Mouse (Mus musculus): ENCODE measurements around the gene Hddc3. TPM values are rescaled to one million over a fixed set of nuclear protein-coding genes. Genes with fewer than 3 reads are reported as not detected.
"Not testable (repeated sequence)": the region's sequence is repeated elsewhere in the genome, so short reads cannot be mapped to it uniquely, and the experiment has no call there.

Gene Hddc3
- polyA plus RNA-seq, 1 experiment from 2014 or later, result 26.7 TPM

GRCm38 (mm10) chr7:80379531-80379930, 36.6 kb downstream of the Hddc3 start:
- Histone ChIP-seq H3K36me3 (ENCODE audit: control insufficient read depth, insufficient read depth, low read length) (no peaks in the 10 kb centered on the region), H3K4me3 (ENCODE audit: low read length) (no peak overlapping the region), H3K27ac (ENCODE audit: low read depth, low read length) (no peak overlapping the region), H3K9ac (ENCODE audit: low read depth, low read length) (no peak overlapping the region), H3K9me3 (ENCODE audit: control insufficient read depth, low read length) (no peaks in the 10 kb centered on the region), H3K27me3 (replicated peaks; ENCODE audit: control insufficient read depth, insufficient read depth, low read length) (no peaks in the 10 kb centered on the region), H3K4me1 (ENCODE audit: control insufficient read depth, insufficient read depth, low read depth, low read length) (peaks cover 2% of the 10 kb centered on the region; the same call in 1 of the 2 replicates), H3K4me2 (ENCODE audit: low read length) (no peak overlapping the region)
- 58% methylated on average over 13 of the region's 13 CpGs for WGBS
- ATAC-seq, result no peak

- Histone ChIP-seq H3K27me3 (replicated peaks; ENCODE audit: control insufficient read depth, insufficient read depth, low read length) (no peaks in the 10 kb centered on the region; the same call in 1 of the 2 replicates), H3K4me3 (ENCODE audit: low read length) (no peak overlapping the region), H3K4me1 (ENCODE audit: control insufficient read depth, insufficient read depth, low read depth, low read length) (no peaks in the 10 kb centered on the region), H3K9me3 (ENCODE audit: control insufficient read depth, low read length) (no peaks in the 10 kb centered on the region), H3K4me2 (ENCODE audit: low read length) (no peak overlapping the region), H3K27ac (ENCODE audit: low read depth, low read length) (no peak overlapping the region), H3K9ac (ENCODE audit: low read depth, low read length) (no peak overlapping the region), H3K36me3 (ENCODE audit: control insufficient read depth, insufficient read depth, low read length) (no peaks in the 10 kb centered on the region)
- no peak for ATAC-seq
- 60% methylated on average over 11 of the region's 11 CpGs for WGBS
These were observed 40.0 kb downstream of the Hddc3 start for GRCm38 (mm10) chr7:80382919-80383318.

GRCm38 (mm10) chr7:80386235-80386930, 43.5 kb downstream of the Hddc3 start:
- H3K4me3 ChIP-seq (ENCODE audit: low read length), result no peak overlapping the region
- peaks cover 17% of the 10 kb centered on the region for H3K36me3 ChIP-seq (ENCODE audit: control insufficient read depth, insufficient read depth, low read length)

GRCm38 (mm10) chr7:80387033-80387632, 44.2 kb downstream of the Hddc3 start:
- no peak overlapping the region for H3K27ac ChIP-seq (ENCODE audit: low read depth, low read length)
- peak overlapping the region; percentile 8 for H3K4me2 ChIP-seq (ENCODE audit: low read length)
- peaks cover 21% of the 10 kb centered on the region for H3K36me3 ChIP-seq (ENCODE audit: control insufficient read depth, insufficient read depth, low read length)
- H3K9ac ChIP-seq (ENCODE audit: low read depth, low read length), result peak overlapping the region; percentile 11
- no peak for ATAC-seq
- WGBS, result 22% methylated on average over 17 of the region's 17 CpGs
- no peaks in the 10 kb centered on the region; the same call in 1 of the 2 replicates for H3K27me3 ChIP-seq (replicated peaks; ENCODE audit: control insufficient read depth, insufficient read depth, low read length)
- peak overlapping the region; percentile 13 for H3K4me3 ChIP-seq (ENCODE audit: low read length)
- no peaks in the 10 kb centered on the region for H3K9me3 ChIP-seq (ENCODE audit: control insufficient read depth, low read length)
- H3K4me1 ChIP-seq (ENCODE audit: control insufficient read depth, insufficient read depth, low read depth, low read length), result 0 out of 2 replicates have a peak, but pooled peaks cover 3% of the 10 kb centered on the region

More at GRCm38 (mm10) chr7:80386235-80386930, 43.5 kb downstream of the Hddc3 start:
- no peak overlapping the region for H3K27ac ChIP-seq (ENCODE audit: low read depth, low read length)
- 43% methylated on average over 18 of the region's 18 CpGs for WGBS
- ATAC-seq, result peak; percentile 76
- peak overlapping the region; percentile 27; the same call in 1 of the 2 replicates for H3K9ac ChIP-seq (ENCODE audit: low read depth, low read length)
- no peaks in the 10 kb centered on the region; the same call in 1 of the 2 replicates for H3K27me3 ChIP-seq (replicated peaks; ENCODE audit: control insufficient read depth, insufficient read depth, low read length)
- no peaks in the 10 kb centered on the region for H3K9me3 ChIP-seq (ENCODE audit: control insufficient read depth, low read length)
- H3K4me2 ChIP-seq (ENCODE audit: low read length), result peak overlapping the region; percentile 8; the same call in 1 of the 2 replicates
- 0 out of 2 replicates have a peak, but pooled peaks cover 3% of the 10 kb centered on the region for H3K4me1 ChIP-seq (ENCODE audit: control insufficient read depth, insufficient read depth, low read depth, low read length)

- Histone ChIP-seq H3K36me3 (ENCODE audit: control insufficient read depth, insufficient read depth, low read length) (peaks cover 29% of the 10 kb centered on the region), H3K4me1 (ENCODE audit: control insufficient read depth, insufficient read depth, low read depth, low read length) (0 out of 2 replicates have a peak, but pooled peaks cover 3% of the 10 kb centered on the region), H3K4me2 (ENCODE audit: low read length) (peak within 1 kb of the TSS; percentile 8), H3K9ac (ENCODE audit: low read depth, low read length) (peak within 1 kb of the TSS; percentile 13), H3K9me3 (ENCODE audit: control insufficient read depth, low read length) (no peaks in the 10 kb centered on the region), H3K4me3 (ENCODE audit: low read length) (peak within 1 kb of the TSS; percentile 13), H3K27me3 (replicated peaks; ENCODE audit: control insufficient read depth, insufficient read depth, low read length) (no peaks in the 10 kb centered on the region; the same call in 1 of the 2 replicates), H3K27ac (ENCODE audit: low read depth, low read length) (peak within 1 kb of the TSS; percentile 18; the same call in 1 of the 2 replicates)
- ATAC-seq, result no peak; the same call in 1 of the 2 replicates
- WGBS, result 11% methylated on average over 32 of the region's 33 CpGs
These were observed 45.0 kb downstream of the Hddc3 start, which contains the start of gene Fes for GRCm38 (mm10) chr7:80387633-80388543. Gene Fes, minus strand, starts transcription at chr7:80387946.

- no peak overlapping the region for H3K4me2 ChIP-seq (ENCODE audit: low read length)
- H3K4me1 ChIP-seq (ENCODE audit: control insufficient read depth, insufficient read depth, low read depth, low read length), result 0 out of 2 replicates have a peak, but pooled peaks cover 3% of the 10 kb centered on the region
- H3K36me3 ChIP-seq (ENCODE audit: control insufficient read depth, insufficient read depth, low read length), result peaks cover 53% of the 10 kb centered on the region
- ATAC-seq, result no peak
- H3K27me3 ChIP-seq (replicated peaks; ENCODE audit: control insufficient read depth, insufficient read depth, low read length), result no peaks in the 10 kb centered on the region
- H3K9me3 ChIP-seq (ENCODE audit: control insufficient read depth, low read length), result no peaks in the 10 kb centered on the region
- no peak overlapping the region for H3K9ac ChIP-seq (ENCODE audit: low read depth, low read length)
- no peak overlapping the region for H3K27ac ChIP-seq (ENCODE audit: low read depth, low read length)
- H3K4me3 ChIP-seq (ENCODE audit: low read length), result no peak overlapping the region
- 93% methylated on average over 14 of the region's 15 CpGs for WGBS
These were observed 49.2 kb downstream of the Hddc3 start for GRCm38 (mm10) chr7:80392119-80392518.

- H3K36me3 ChIP-seq (ENCODE audit: control insufficient read depth, insufficient read depth, low read length), result peaks cover 53% of the 10 kb centered on the region
- H3K27ac ChIP-seq (ENCODE audit: low read depth, low read length), result no peak overlapping the region
- no peaks in the 10 kb centered on the region for H3K27me3 ChIP-seq (replicated peaks; ENCODE audit: control insufficient read depth, insufficient read depth, low read length)
- H3K9ac ChIP-seq (ENCODE audit: low read depth, low read length), result no peak overlapping the region
- 91% methylated on average over 4 of the region's 4 CpGs for WGBS
- no peaks in the 10 kb centered on the region for H3K9me3 ChIP-seq (ENCODE audit: control insufficient read depth, low read length)
- H3K4me2 ChIP-seq (ENCODE audit: low read length), result no peak overlapping the region
- H3K4me1 ChIP-seq (ENCODE audit: control insufficient read depth, insufficient read depth, low read depth, low read length), result peaks cover 8% of the 10 kb centered on the region
- H3K4me3 ChIP-seq (ENCODE audit: low read length), result no peak overlapping the region
- ATAC-seq, result no peak
These were observed 51.7 kb downstream of the Hddc3 start for GRCm38 (mm10) chr7:80394600-80394999.

GRCm38 (mm10) chr7:80396427-80396826, 53.5 kb downstream of the Hddc3 start:
- not testable (repeated sequence) for H3K27me3 ChIP-seq (replicated peaks; ENCODE audit: control insufficient read depth, insufficient read depth, low read length); H3K9me3 ChIP-seq (ENCODE audit: control insufficient read depth, low read length); H3K4me2 ChIP-seq (ENCODE audit: low read length); ATAC-seq; H3K9ac ChIP-seq (ENCODE audit: low read depth, low read length); H3K4me3 ChIP-seq (ENCODE audit: low read length); H3K27ac ChIP-seq (ENCODE audit: low read depth, low read length)
- H3K36me3 ChIP-seq (ENCODE audit: control insufficient read depth, insufficient read depth, low read length), result peaks cover 36% of the 10 kb centered on the region
- 89% methylated on average over 4 of the region's 4 CpGs for whole genome bisulfite sequencing
- peaks cover 25% of the 10 kb centered on the region for H3K4me1 ChIP-seq (ENCODE audit: control insufficient read depth, insufficient read depth, low read depth, low read length)

All from hindbrain, embryonic 16.5 days (tissue).